14 mouse cellular contexts compared by ENCODE assay signal in genomic region chr15:85569995-85570734, GRCm38 (mm10). TPM values are rescaled to one million over a fixed set of nuclear protein-coding genes. Genes with fewer than 3 reads are reported as not detected.
DNase-seq lines count a peak whose midpoint lies in the region; ATAC-seq lines count a peak whose summit lies in the region.
"Had no signal": no experiment of that assay in that cellular context is flagged by ENCODE, and none has a peak within 500 bp of the region (broad histone marks: within the 10 kb centered on the region; RNA-seq: fewer than 3 reads in every experiment).

No protein-coding gene starts in this region.

- no peaks in the 10 kb centered on the region for H3K36me3 ChIP-seq in neural tube, embryonic 12.5 days
- H3K36me3 ChIP-seq: embryonic facial prominence, embryonic 12.5 days had no signal

- no peak for ATAC-seq in neural tube, embryonic 12.5 days (ENCODE audit: low FRiP score, low read depth)
- ATAC-seq in granulocyte monocyte progenitor cell, adult 5-6 weeks (replicated peaks; ENCODE audit: poor library complexity, severe bottlenecking), result peak; percentile 17; the same call in 1 of the 2 replicates
- no peak for ATAC-seq in erythroblast, adult 5-6 weeks (replicated peaks; ENCODE audit: low FRiP score, poor library complexity, severe bottlenecking)

- no peak overlapping the region for H3K27ac ChIP-seq in neural tube, embryonic 12.5 days
- H3K27ac ChIP-seq: embryonic facial prominence, embryonic 12.5 days had no signal

- H3K4me1 ChIP-seq in neural tube, embryonic 12.5 days, result peaks cover 69% of the 10 kb centered on the region

- no peak overlapping the region for H3K9ac ChIP-seq in neural tube, embryonic 12.5 days
- H3K9ac ChIP-seq: embryonic facial prominence, embryonic 12.5 days had no signal

- peak; percentile 49 to 62 for DNase-seq in kidney, postnatal 25 days
- DNase-seq in kidney, postnatal 4 days, result no peak
- no peak for DNase-seq in neural tube, embryonic 10.5 days (ENCODE audit: extremely low spot score, low spot score)
- no peak for DNase-seq in heart, postnatal 4 days
- DNase-seq: cerebellum, adult 2 months; heart, adult 11 months; left cerebral cortex, postnatal 4 days; lung, adult 18-20 months had no signal

- H3K27me3 ChIP-seq in neural tube, embryonic 12.5 days (replicated peaks), result peaks cover 7% of the 10 kb centered on the region; the same call in 1 of the 2 replicates

- H3K9me3 ChIP-seq in neural tube, embryonic 12.5 days, result no peaks in the 10 kb centered on the region
- H3K9me3 ChIP-seq: embryonic facial prominence, embryonic 12.5 days had no signal

- 78% methylated on average over 8 of the region's 8 CpGs for WGBS in neural tube, embryonic 12.5 days

- H3K4me2 ChIP-seq in neural tube, embryonic 12.5 days (replicated peaks), result 0 out of 2 replicates have a peak overlapping the region, but pooled peaks have one; percentile 1
- H3K4me2 ChIP-seq: embryonic facial prominence, embryonic 12.5 days had no signal

- no peak overlapping the region for H3K4me3 ChIP-seq in neural tube, embryonic 12.5 days
- H3K4me3 ChIP-seq: embryonic facial prominence, embryonic 12.5 days had no signal

RNA-seq across cellular contexts. Expression of gene Wnt7b, which starts 12.1 kb away (rescaled TPM):
- polyA plus RNA-seq in neural tube, embryonic 12.5 days (2016; fragmentation: Nextera tagmentation; extraction: Ambion mirVana), result 90.3 and 99.7 TPM in 2 replicates
- not detected in 2 replicates for total RNA-seq in granulocyte monocyte progenitor cell, adult 5-6 weeks (2014; fragmentation: Nextera tagmentation)
- total RNA-seq in granulocyte monocyte progenitor cell, adult 5-6 weeks (2017), result not detected in 2 replicates
- total RNA-seq in erythroblast, adult 5-6 weeks (2015; ENCODE audit: low replicate concordance), result not detected in 2 replicates
- not detected in 2 replicates for total RNA-seq in erythroblast, adult 5-6 weeks (2017; ENCODE audit: low replicate concordance)
- total RNA-seq in heart, postnatal 4 days (2021), result under 1 TPM; 0.21 to 0.27 TPM
- total RNA-seq: monocyte, adult 5-6 weeks had no signal
- polyA plus RNA-seq: small intestine, adult 2 months had no signal

Comparison
In these comparisons a context has a peak if more than half of its experiments do, and no peak if none do; other contexts are left out.
1. DNase-seq: peak in kidney, postnatal 25 days (2 of 2); none in kidney, postnatal 4 days (0 of 2), neural tube, embryonic 10.5 days (single experiment) and heart, postnatal 4 days (single experiment).